Mouse (Mus musculus) limb, embryonic 15.5 days (tissue): Measurements from ENCODE around the gene Vmn1r217. TPM values are rescaled to one million over a fixed set of nuclear protein-coding genes. Genes with fewer than 3 reads are reported as not detected.

ENCODE experiments used
- polyA plus RNA-seq: library from polyadenylated mRNA; unstranded; fragments of >200 nt; fragmentation: Nextera tagmentation; extraction: Ambion mirVana; gene quantifications from 2 replicates; pipeline ENCODE4 v1.2.1, GENCODE M21; 2015

Gene Vmn1r217
- polyA plus RNA-seq, 1 experiment from 2014 or later = not detected

Other genes with a start within 250 kb of the Vmn1r217 start
- not detected in 2 replicates for gene Vmn1r212, start 234.0 kb downstream of the Vmn1r217 start, polyA plus RNA-seq
- not detected in 2 replicates for gene Vmn1r213, start 110.6 kb downstream of the Vmn1r217 start, polyA plus RNA-seq
- gene Vmn1r214, start 87.8 kb downstream of the Vmn1r217 start, polyA plus RNA-seq = not detected in 2 replicates
- not detected in 2 replicates for gene Vmn1r215, start 50.2 kb downstream of the Vmn1r217 start, polyA plus RNA-seq
- gene Vmn1r218, start 14.9 kb upstream of the Vmn1r217 start, polyA plus RNA-seq = not detected in 2 replicates
- not detected in 2 replicates for gene Vmn1r219, start 41.1 kb upstream of the Vmn1r217 start, polyA plus RNA-seq
- not detected in 2 replicates for gene Vmn1r220, start 69.7 kb upstream of the Vmn1r217 start, polyA plus RNA-seq
- not detected in 2 replicates for gene Vmn1r221, start 95.9 kb upstream of the Vmn1r217 start, polyA plus RNA-seq
- gene Vmn1r222, start 117.7 kb upstream of the Vmn1r217 start, polyA plus RNA-seq = not detected in 2 replicates
- not detected in 2 replicates for gene Vmn1r223, start 128.9 kb upstream of the Vmn1r217 start, polyA plus RNA-seq